Mouse (Mus musculus) frontal cortex, postnatal 36 days (tissue): ENCODE measurements around the gene Col28a1.

Experiments
- DNase-seq, 2 experiments: peaks; one replicate each; pipeline ENCODE4 v3.0.0; 2022; ENCODE audit warnings: low spot score in 2 of 2

The Col28a1 gene

GRCm38 (mm10) chr6:8118577-8118976 lies 73.8 kb downstream of the Col28a1 start:
- DNase-seq = no peak

GRCm38 (mm10) chr6:8105870-8106706 lies 86.3 kb downstream of the Col28a1 start:
- no peak for DNase-seq

- no peak for DNase-seq
These were observed 91.2 kb downstream of the Col28a1 start for GRCm38 (mm10) chr6:8101224-8101623.

- DNase-seq = no peak
These were observed 96.6 kb downstream of the Col28a1 start for GRCm38 (mm10) chr6:8095856-8096255.

GRCm38 (mm10) chr6:8094160-8094953 lies 98.1 kb downstream of the Col28a1 start:
- DNase-seq = no peak

- DNase-seq = no peak
These were observed 98.9 kb downstream of the Col28a1 start for GRCm38 (mm10) chr6:8093556-8093955.

GRCm38 (mm10) chr6:8086847-8087246 lies 105.6 kb downstream of the Col28a1 start:
- DNase-seq = no peak

GRCm38 (mm10) chr6:8084806-8085205 lies 107.6 kb downstream of the Col28a1 start:
- no peak for DNase-seq

- DNase-seq = no peak
These were observed 109.2 kb downstream of the Col28a1 start for GRCm38 (mm10) chr6:8083196-8083595.

GRCm38 (mm10) chr6:8077572-8078146 lies 114.8 kb downstream of the Col28a1 start:
- no peak for DNase-seq

GRCm38 (mm10) chr6:8074914-8075313 lies 117.5 kb downstream of the Col28a1 start:
- DNase-seq = no peak

- DNase-seq = peak in 1 of 2 experiments; percentile 11
These were observed 123.4 kb downstream of the Col28a1 start for GRCm38 (mm10) chr6:8068979-8069378.

GRCm38 (mm10) chr6:8068394-8068793 lies 124.0 kb downstream of the Col28a1 start:
- no peak for DNase-seq

GRCm38 (mm10) chr6:8067124-8067523 lies 125.3 kb downstream of the Col28a1 start:
- DNase-seq = no peak

GRCm38 (mm10) chr6:8066208-8066607 lies 126.2 kb downstream of the Col28a1 start:
- DNase-seq = peak; percentile 8 to 41

GRCm38 (mm10) chr6:8059199-8059598 lies 133.2 kb downstream of the Col28a1 start:
- no peak for DNase-seq

GRCm38 (mm10) chr6:8048216-8048615 lies 144.2 kb downstream of the Col28a1 start:
- DNase-seq = no peak

- no peak for DNase-seq
These were observed 146.0 kb downstream of the Col28a1 start for GRCm38 (mm10) chr6:8046446-8046845.

- no peak for DNase-seq
These were observed 146.6 kb downstream of the Col28a1 start for GRCm38 (mm10) chr6:8045825-8046224.

GRCm38 (mm10) chr6:8028711-8029110 lies 163.7 kb downstream of the Col28a1 start:
- no peak for DNase-seq

- DNase-seq = no peak
These were observed 166.9 kb downstream of the Col28a1 start for GRCm38 (mm10) chr6:8025332-8026129.

GRCm38 (mm10) chr6:8023527-8023926 lies 168.9 kb downstream of the Col28a1 start:
- no peak for DNase-seq
